Mouse (Mus musculus) kidney, embryonic 14.5 days (tissue): Measurements from ENCODE around the gene Klf11. TPM values are rescaled to one million over a fixed set of nuclear protein-coding genes. Genes with fewer than 3 reads are reported as not detected.

Experiments used
- polyA plus RNA-seq: library from polyadenylated mRNA; unstranded; fragments of >200 nt; fragmentation: Nextera tagmentation; extraction: Ambion mirVana; gene quantifications from 2 replicates; pipeline ENCODE4 v1.2.1, GENCODE M21; 2014

Klf11 gene
- polyA plus RNA-seq, 1 experiment from 2014 or later = 11.9 TPM

Other genes with a start within 250 kb of the Klf11 start
- 29.1 and 34.3 TPM in 2 replicates for gene Taf1b, start 152.9 kb upstream of the Klf11 start, polyA plus RNA-seq
- 1.4 and 3.5 TPM in 2 replicates for gene Grhl1, start 79.0 kb upstream of the Klf11 start, polyA plus RNA-seq
- gene Cys1, start 30.5 kb downstream of the Klf11 start, polyA plus RNA-seq = 10.7 and 11.8 TPM in 2 replicates
- 206 and 236 TPM in 2 replicates for gene Rrm2, start 57.0 kb downstream of the Klf11 start, polyA plus RNA-seq
- 23.5 and 45.1 TPM in 2 replicates for gene Mboat2, start 179.6 kb downstream of the Klf11 start, polyA plus RNA-seq